Mouse (Mus musculus): ENCODE results near the gene Tnk2. TPM values are rescaled to one million over a fixed set of nuclear protein-coding genes. Genes with fewer than 3 reads are reported as not detected.

Gene Tnk2
- polyA plus RNA-seq, 1 experiment from 2014 or later: 13.3 TPM

DNA sequence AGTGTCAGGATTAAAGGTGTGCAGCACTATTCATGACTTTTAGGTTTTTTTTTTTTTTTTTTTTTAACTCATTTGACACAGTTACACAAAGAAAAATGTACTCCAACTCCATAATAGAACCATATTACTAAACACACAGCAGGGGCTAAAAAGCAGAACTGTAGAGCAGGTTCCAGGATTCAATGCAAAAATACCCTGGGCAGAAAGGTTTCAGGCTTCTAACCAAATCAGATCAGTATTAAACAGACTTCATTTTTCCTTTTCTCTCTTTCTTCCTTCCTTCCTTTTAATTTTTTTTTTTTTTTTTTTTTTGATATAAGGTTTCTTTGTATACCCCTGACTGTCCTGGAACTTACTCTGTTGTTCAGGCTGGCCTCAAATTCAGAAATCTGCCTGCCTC, 6.8 kb downstream of the Tnk2 start:
- H3K4me1 ChIP-seq: peaks cover 15% of the 10 kb centered on the region
- no peak overlapping the region for H3K9ac ChIP-seq
- H3K4me2 ChIP-seq: no peak overlapping the region
- H3K27me3 ChIP-seq: no peaks in the 10 kb centered on the region
- no peaks in the 10 kb centered on the region for H3K9me3 ChIP-seq
- H3K36me3 ChIP-seq: 0 out of 2 replicates have a peak, but pooled peaks cover 6% of the 10 kb centered on the region
- ATAC-seq (ENCODE audit: insufficient number of reproducible peaks, insufficient read depth, low FRiP score, low TSS enrichment, low read depth): no peak
- no peak overlapping the region for H3K27ac ChIP-seq
- no peak overlapping the region for H3K4me3 ChIP-seq

DNA sequence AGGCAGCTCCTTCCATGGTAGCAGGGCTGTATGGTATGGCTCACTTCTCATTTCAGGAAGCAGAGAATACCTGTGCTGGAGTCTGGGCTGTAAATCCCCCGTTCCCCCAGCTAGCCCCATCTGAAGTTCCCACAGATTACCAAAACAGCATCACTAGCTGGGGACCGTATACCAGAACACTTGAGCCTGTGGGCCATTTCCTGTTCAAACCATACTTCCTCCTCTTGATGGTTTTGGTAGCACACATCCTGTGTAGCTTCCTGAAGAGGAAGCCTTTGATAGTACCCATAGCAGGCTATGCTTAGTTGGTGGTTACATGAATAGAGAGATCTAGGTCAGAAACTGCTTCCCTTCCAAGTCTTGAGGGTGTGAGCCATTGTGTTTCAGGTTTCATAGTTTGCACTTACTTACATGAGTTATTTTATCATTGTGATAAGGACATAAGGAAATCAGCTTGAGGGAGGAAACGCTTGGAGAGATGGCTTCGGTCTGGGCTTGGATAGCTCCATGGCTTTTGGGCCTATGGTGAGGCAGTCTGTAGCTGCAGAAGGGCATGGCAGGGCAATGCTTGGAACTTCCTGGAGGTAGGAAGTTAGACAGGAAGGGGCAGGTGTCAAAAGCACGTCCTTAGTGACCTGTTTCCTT, 7.4 kb downstream of the Tnk2 start:
- Histone ChIP-seq H3K4me1 (peaks cover 10% of the 10 kb centered on the region), H3K27ac (no peak overlapping the region), H3K4me2 (no peak overlapping the region), H3K27me3 (no peaks in the 10 kb centered on the region), H3K36me3 (0 out of 2 replicates have a peak, but pooled peaks cover 6% of the 10 kb centered on the region), H3K9me3 (no peaks in the 10 kb centered on the region), H3K9ac (no peak overlapping the region), H3K4me3 (no peak overlapping the region)
- WGBS: 84% methylated on average over 5 of the region's 5 CpGs
- ATAC-seq (ENCODE audit: insufficient number of reproducible peaks, insufficient read depth, low FRiP score, low TSS enrichment, low read depth): no peak

DNA sequence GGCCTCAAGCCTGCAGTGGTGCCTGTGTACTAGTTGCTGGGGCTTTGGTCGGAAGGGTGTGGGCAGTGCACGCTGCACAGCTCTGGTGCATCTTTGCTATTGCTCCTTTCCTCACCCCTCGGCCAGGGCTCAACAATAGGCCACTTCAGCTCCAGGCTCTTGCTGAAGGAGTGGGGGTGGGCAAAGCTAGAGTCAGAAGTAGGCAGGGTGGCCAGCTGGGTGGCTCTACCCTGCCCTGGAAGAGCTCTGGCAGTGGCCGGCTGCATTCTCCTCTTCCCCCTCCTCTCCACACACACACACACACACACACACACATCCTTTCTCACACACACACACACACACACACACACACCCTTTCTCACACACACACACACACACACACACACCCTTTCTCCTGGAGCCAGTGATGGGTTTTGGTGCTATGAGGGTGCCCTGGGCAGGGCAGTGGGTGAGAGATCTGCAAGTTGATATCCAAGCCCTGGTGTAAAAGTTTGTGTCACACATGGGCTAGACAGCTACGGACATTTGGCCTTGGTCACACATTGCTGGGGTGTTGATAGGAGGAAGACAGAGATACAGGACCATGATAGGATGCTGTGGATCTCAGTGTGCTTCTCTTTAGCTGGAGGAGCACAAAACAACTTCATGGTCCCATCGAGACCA, 10.5 kb downstream of the Tnk2 start:
- no peak for ATAC-seq (ENCODE audit: insufficient number of reproducible peaks, insufficient read depth, low FRiP score, low TSS enrichment, low read depth)
- Histone ChIP-seq H3K27me3 (no peaks in the 10 kb centered on the region), H3K9me3 (no peaks in the 10 kb centered on the region), H3K9ac (no peak overlapping the region), H3K4me2 (no peak overlapping the region), H3K27ac (no peak overlapping the region), H3K4me3 (no peak overlapping the region), H3K36me3 (0 out of 2 replicates have a peak, but pooled peaks cover 6% of the 10 kb centered on the region), H3K4me1 (peaks cover 28% of the 10 kb centered on the region)
- 69% methylated on average over 6 of the region's 6 CpGs for WGBS

DNA sequence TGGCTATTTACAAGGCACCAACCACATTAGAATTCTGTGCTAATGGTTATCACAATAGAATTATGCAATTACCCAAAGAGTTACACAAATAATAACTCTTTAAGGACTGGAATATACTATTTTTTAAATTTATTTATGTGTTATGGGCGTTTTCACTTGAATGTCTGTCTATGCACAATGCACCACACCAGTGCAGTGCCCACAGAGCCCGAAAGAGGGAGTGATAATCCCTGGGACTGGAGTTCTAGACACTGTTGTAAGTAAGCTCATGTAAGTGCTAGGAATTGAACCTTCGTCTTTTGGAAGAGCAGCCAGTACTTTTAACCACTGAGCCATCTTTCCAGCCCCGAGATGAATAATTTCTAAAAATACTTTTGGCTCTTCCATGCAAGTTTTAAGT, 11.9 kb downstream of the Tnk2 start:
- H3K4me3 ChIP-seq: no peak overlapping the region
- H3K4me1 ChIP-seq: peaks cover 38% of the 10 kb centered on the region
- ATAC-seq (ENCODE audit: insufficient number of reproducible peaks, insufficient read depth, low FRiP score, low TSS enrichment, low read depth): no peak
- no peak overlapping the region for H3K27ac ChIP-seq
- no peak overlapping the region for H3K4me2 ChIP-seq
- no peaks in the 10 kb centered on the region for H3K27me3 ChIP-seq
- WGBS: 89% methylated on average over 4 of the region's 4 CpGs
- H3K36me3 ChIP-seq: 0 out of 2 replicates have a peak, but pooled peaks cover 6% of the 10 kb centered on the region
- no peaks in the 10 kb centered on the region for H3K9me3 ChIP-seq
- H3K9ac ChIP-seq: no peak overlapping the region

DNA sequence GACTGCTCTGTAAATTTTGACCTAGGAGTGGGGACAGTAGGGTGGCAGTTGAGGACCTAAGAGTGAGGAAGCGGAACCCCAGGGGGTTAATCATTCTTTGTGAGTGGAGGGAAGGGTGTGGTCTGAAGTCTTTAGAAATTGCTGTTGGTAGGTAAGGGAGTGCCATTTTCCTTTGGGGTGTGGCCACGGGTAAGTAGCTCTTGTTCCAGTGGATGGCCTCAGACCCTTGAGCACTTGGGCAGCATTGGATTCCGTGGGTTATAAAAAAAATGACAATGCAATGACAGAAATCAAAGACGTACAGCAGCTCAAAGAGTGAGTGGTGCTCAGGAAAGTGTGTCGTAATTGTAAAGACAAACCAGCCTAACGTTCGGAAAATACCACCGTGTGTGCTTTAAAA, 12.6 kb downstream of the Tnk2 start:
- WGBS: 81% methylated on average over 8 of the region's 8 CpGs
- H3K27me3 ChIP-seq: no peaks in the 10 kb centered on the region
- H3K9ac ChIP-seq: no peak overlapping the region
- H3K4me3 ChIP-seq: no peak overlapping the region
- H3K27ac ChIP-seq: no peak overlapping the region; the same call in 1 of the 2 replicates
- no peak for ATAC-seq (ENCODE audit: insufficient number of reproducible peaks, insufficient read depth, low FRiP score, low TSS enrichment, low read depth)
- H3K4me1 ChIP-seq: peaks cover 46% of the 10 kb centered on the region
- no peaks in the 10 kb centered on the region for H3K9me3 ChIP-seq
- no peak overlapping the region for H3K4me2 ChIP-seq
- H3K36me3 ChIP-seq: no peaks in the 10 kb centered on the region

DNA sequence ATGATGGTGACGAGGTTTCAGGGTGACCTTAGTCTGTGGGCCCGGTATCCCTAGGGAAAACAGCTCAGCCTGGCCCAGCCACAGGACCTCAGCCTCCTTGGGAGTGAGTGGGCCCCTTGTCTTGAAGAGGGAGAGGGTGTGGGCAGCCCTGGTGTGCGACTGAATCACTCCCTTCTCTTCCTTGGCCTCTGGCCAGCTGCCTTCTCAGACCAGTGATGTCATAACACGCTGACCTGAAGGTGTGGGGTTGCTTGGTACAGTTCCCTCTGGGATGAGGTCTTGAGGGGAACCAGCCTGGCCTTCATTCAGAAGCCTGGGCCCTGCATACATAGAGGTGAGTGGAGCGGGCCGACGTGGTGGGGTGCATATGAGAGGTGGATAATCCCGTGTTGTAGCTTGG, 13.1 kb downstream of the Tnk2 start:
- no peaks in the 10 kb centered on the region for H3K36me3 ChIP-seq
- no peak overlapping the region for H3K4me2 ChIP-seq
- H3K27me3 ChIP-seq: no peaks in the 10 kb centered on the region
- no peak overlapping the region for H3K4me3 ChIP-seq
- WGBS: 72% methylated on average over 8 of the region's 8 CpGs
- H3K27ac ChIP-seq: no peak overlapping the region
- H3K9ac ChIP-seq: no peak overlapping the region
- no peak for ATAC-seq (ENCODE audit: insufficient number of reproducible peaks, insufficient read depth, low FRiP score, low TSS enrichment, low read depth)
- H3K9me3 ChIP-seq: no peaks in the 10 kb centered on the region
- peaks cover 51% of the 10 kb centered on the region for H3K4me1 ChIP-seq

DNA sequence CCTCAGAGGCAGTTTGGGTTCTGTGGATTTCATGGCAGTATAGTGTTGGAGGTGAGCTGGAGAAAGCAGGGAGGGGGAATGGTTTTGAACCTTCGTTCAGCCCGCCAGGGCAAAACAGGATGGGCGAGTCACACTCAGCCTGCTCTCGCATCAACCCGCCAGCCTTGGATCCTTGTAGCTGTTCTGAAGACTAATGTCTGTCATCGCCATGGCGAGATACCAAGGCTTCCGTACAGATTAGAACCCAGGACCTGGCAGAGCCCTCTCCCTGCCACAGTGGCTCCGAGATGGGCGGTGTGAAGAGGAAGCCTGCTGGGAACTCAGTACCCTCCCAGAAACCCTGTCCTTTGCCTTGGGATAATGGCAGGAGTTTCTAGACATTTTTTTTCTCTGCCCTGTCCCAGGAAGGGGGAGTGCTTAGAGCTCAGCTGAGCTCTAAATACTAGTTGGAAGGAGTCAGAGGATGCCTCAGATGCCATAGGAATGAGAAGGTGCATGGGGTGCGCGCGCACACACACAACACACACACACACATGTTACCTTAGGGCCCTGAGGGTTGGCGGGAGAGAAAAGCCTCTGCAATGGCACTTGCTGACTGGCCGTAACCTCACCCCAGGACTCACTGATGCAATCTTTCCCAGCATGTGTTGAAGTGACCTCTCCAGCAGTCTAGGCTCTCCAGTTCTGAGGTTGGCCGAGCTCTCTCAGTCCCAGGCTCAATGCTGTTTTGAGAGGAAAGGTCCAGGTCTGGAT, 14.0 kb downstream of the Tnk2 start:
- Histone ChIP-seq H3K4me1 (peaks cover 59% of the 10 kb centered on the region), H3K9ac (no peak overlapping the region), H3K36me3 (no peaks in the 10 kb centered on the region), H3K27me3 (no peaks in the 10 kb centered on the region), H3K9me3 (no peaks in the 10 kb centered on the region), H3K4me3 (no peak overlapping the region), H3K27ac (no peak overlapping the region), H3K4me2 (no peak overlapping the region)
- WGBS: 94% methylated on average over 16 of the region's 16 CpGs
- no peak for ATAC-seq (ENCODE audit: insufficient number of reproducible peaks, insufficient read depth, low FRiP score, low TSS enrichment, low read depth)

DNA sequence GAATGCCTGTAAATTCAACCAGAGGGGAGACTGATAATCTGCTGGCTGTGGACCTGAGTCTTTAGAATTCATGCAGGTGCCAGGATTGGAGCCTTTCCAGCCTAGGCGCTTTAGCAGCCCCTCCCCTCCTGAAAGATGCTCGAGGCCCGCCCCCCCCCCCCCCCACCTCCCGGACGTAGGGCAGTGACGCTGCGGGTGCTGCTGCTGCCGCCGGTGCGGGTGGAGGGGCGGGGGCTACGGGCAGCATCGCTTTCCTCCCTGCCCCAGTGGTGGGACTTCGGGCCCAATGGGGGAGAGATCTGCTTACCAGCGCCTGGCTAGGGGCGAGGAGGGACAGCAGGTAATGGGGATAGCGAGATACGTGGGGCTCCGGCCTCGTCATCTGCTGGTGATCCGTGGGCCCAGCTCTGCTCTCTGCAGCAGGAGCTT, 15.1 kb downstream of the Tnk2 start:
- H3K9ac ChIP-seq: peak overlapping the region; percentile 64
- H3K36me3 ChIP-seq: 0 out of 2 replicates have a peak, but pooled peaks cover 3% of the 10 kb centered on the region
- peak overlapping the region; percentile 38 for H3K4me3 ChIP-seq
- peaks cover 63% of the 10 kb centered on the region for H3K4me1 ChIP-seq
- no peaks in the 10 kb centered on the region for H3K9me3 ChIP-seq
- H3K27me3 ChIP-seq: no peaks in the 10 kb centered on the region
- H3K4me2 ChIP-seq: peak overlapping the region; percentile 70
- ATAC-seq (ENCODE audit: insufficient number of reproducible peaks, insufficient read depth, low FRiP score, low TSS enrichment, low read depth): no peak
- 3% methylated on average over 13 of the region's 21 CpGs for WGBS
- peak overlapping the region; percentile 39; the same call in 1 of the 2 replicates for H3K27ac ChIP-seq

DNA sequence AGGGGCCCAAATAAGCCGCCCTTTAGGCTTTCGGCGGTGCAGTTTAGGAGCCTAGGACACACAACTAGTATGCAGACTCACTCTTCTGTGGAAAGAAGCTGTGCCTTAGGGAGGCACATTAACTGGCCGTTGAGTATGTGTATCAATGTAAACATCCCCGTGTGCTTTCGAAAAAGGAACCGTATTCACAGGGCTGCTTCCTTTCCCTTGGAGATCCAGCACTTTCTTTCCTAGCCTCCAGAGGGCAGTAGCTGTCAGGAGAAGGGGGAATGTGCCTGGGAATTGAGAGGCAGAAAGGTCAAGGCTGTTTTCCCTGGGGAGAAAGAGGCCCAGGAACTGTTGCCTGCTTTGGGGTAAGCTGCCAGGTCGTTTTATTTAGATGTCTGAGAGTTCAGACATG, 15.7 kb downstream of the Tnk2 start:
- H3K4me3 ChIP-seq: peak overlapping the region; percentile 38
- 0 out of 2 replicates have a peak, but pooled peaks cover 6% of the 10 kb centered on the region for H3K36me3 ChIP-seq
- peaks cover 63% of the 10 kb centered on the region for H3K4me1 ChIP-seq
- 7% methylated on average over 8 of the region's 8 CpGs for WGBS
- peak overlapping the region; percentile 39; the same call in 1 of the 2 replicates for H3K27ac ChIP-seq
- H3K9ac ChIP-seq: peak overlapping the region; percentile 64
- no peaks in the 10 kb centered on the region for H3K27me3 ChIP-seq
- no peak for ATAC-seq (ENCODE audit: insufficient number of reproducible peaks, insufficient read depth, low FRiP score, low TSS enrichment, low read depth)
- H3K4me2 ChIP-seq: peak overlapping the region; percentile 70
- H3K9me3 ChIP-seq: no peaks in the 10 kb centered on the region

DNA sequence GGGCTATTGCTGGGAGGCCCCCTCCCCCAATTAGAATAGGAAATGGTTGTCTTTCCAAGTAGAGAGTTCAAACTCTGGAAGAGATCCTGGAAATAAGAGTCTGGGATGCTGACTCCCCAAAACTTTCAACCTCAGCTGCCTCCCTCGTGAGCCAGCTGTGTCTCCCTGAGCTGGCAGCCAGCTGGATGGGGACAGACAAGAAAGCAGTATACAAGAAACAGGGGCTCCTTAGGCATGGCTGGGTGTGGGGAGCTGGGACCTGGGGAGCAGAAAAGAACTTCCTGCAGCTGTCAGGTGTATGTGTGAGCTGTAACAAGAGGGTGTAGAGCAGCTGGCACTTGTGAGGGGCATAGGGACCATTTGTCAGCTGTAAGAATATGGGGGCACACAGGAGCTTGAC, 16.4 kb downstream of the Tnk2 start:
- H3K4me1 ChIP-seq: peaks cover 63% of the 10 kb centered on the region
- H3K9ac ChIP-seq: no peak overlapping the region

DNA sequence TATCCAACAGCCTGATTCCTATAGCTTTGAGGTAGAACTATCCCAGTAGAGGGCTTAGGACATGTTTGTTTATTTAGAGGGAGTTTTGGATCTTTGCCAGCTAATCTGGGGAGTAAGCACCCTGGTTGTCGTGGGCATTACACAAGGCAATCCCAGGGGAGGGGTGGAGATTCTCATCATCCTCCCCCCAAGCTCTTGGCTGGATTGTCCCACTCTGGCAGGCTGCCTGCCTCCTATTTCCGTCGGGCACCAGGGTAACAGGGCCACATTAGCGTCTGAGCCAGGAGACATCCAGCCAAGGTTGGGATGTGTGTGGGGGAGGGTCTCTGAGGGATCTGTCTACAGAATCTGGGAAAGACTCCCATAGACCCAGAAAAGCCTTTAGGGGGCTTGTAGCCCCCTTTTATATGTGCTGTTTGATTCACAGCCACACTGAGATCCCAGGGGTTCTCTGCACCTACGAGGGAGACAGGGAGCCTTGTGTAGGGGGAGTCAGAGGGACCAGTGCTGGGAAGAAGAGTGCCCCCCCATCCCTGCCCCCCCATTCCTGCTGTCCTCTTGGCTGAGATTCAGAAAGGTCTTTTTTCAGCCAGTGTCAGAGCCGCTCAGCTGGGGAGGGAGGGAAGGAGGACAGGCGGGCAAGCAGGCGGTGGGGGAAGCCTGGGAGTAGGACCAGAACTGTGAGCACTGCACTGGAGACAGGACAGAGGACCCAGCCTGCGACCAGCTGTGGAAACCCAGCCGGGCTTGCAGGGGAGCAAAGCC, 17.1 kb downstream of the Tnk2 start:
- Histone ChIP-seq H3K36me3 (peaks cover 13% of the 10 kb centered on the region), H3K9me3 (no peaks in the 10 kb centered on the region), H3K27ac (peak overlapping the region; percentile 79), H3K27me3 (no peaks in the 10 kb centered on the region), H3K9ac (peak overlapping the region; percentile 46; the same call in 1 of the 2 replicates), H3K4me2 (peak overlapping the region; percentile 30), H3K4me3 (no peak overlapping the region), H3K4me1 (peaks cover 63% of the 10 kb centered on the region)
- WGBS: 15% methylated on average over 10 of the region's 10 CpGs
- no peak for ATAC-seq (ENCODE audit: insufficient number of reproducible peaks, insufficient read depth, low FRiP score, low TSS enrichment, low read depth)

More for the DNA sequence above, 16.4 kb downstream of the Tnk2 start:
- Histone ChIP-seq H3K36me3 (peaks cover 6% of the 10 kb centered on the region; the same call in 1 of the 2 replicates), H3K9me3 (no peaks in the 10 kb centered on the region), H3K27ac (peak overlapping the region; percentile 79), H3K4me2 (no peak overlapping the region), H3K27me3 (no peaks in the 10 kb centered on the region), H3K4me3 (no peak overlapping the region)
- ATAC-seq (ENCODE audit: insufficient number of reproducible peaks, insufficient read depth, low FRiP score, low TSS enrichment, low read depth): no peak
- 35% methylated on average over 1 of the region's 1 CpGs for WGBS
